Mouse (Mus musculus) CH12.LX (cell line): Measurements from ENCODE around the gene Dnajc5.

Experiments used
- BHLHE40 ChIP-seq: IDR thresholded peaks from 2 replicates; pipeline ENCODE4 v1.6.1; 2011; ENCODE audit warnings: mild to moderate bottlenecking, low read depth, low read length, improper control_type of control experiment
- CHD1 ChIP-seq: IDR thresholded peaks from 2 replicates; pipeline ENCODE4 v1.6.1; 2012; ENCODE audit warnings: low read depth, low read length, improper control_type of control experiment, inconsistent platforms
- CHD2 ChIP-seq: IDR thresholded peaks from 2 replicates; pipeline ENCODE4 v1.6.1; 2011; ENCODE audit warnings: low read length, improper control_type of control experiment
- CTCF ChIP-seq, 2 experiments: IDR thresholded peaks in 1 of 2; conservative IDR thresholded peaks in 1 of 2; 2 replicates each; pipeline ENCODE4 v1.5.1; 2011 to 2012; ENCODE audit warnings: low read depth in 2 of 2, low read length in 2 of 2, improper control_type of control experiment in 1 of 2, inconsistent platforms in 1 of 2, mild to moderate bottlenecking in 1 of 2, moderate library complexity in 1 of 2
- ELF1 ChIP-seq: IDR thresholded peaks from 2 replicates; pipeline ENCODE4 v1.6.1; 2014; ENCODE audit warnings: low read depth, mild to moderate bottlenecking, inconsistent platforms, low read length, improper control_type of control experiment
- GABPA ChIP-seq: IDR thresholded peaks from 2 replicates; pipeline ENCODE4 v1.6.1; 2012; ENCODE audit warnings: low read depth, low read length, improper control_type of control experiment, inconsistent platforms; ENCODE audit not compliant: insufficient replicate concordance
- JUN ChIP-seq: IDR thresholded peaks from 2 replicates; pipeline ENCODE4 v1.6.1; 2011; ENCODE audit warnings: low read depth, mild to moderate bottlenecking, low read length, improper control_type of control experiment, moderate library complexity; ENCODE audit not compliant: insufficient read depth
- MAX ChIP-seq: IDR thresholded peaks from 2 replicates; pipeline ENCODE4 v1.6.1; 2011; ENCODE audit warnings: low read length, improper control_type of control experiment
- PAX5 ChIP-seq: IDR thresholded peaks from 2 replicates; pipeline ENCODE4 v1.6.1; 2012; ENCODE audit warnings: low read length, inconsistent platforms, mixed read lengths
- POLR2A ChIP-seq: IDR thresholded peaks from 2 replicates; pipeline ENCODE4 v1.6.1; 2011; ENCODE audit warnings: low read depth, mild to moderate bottlenecking, improper control_type of control experiment, low read length
- POLR2AphosphoS2 ChIP-seq: IDR thresholded peaks from 2 replicates; pipeline ENCODE4 v1.6.1; 2011; ENCODE audit warnings: low read depth, low read length, improper control_type of control experiment
- RAD21 ChIP-seq: IDR thresholded peaks from 2 replicates; pipeline ENCODE4 v1.6.1; 2011; ENCODE audit warnings: low read depth, mild to moderate bottlenecking, low read length, improper control_type of control experiment, moderate library complexity
- TBP ChIP-seq: conservative IDR thresholded peaks from 2 replicates; pipeline ENCODE4 v1.6.1; 2011; ENCODE audit warnings: low read depth, low read length, improper control_type of control experiment
- USF1 ChIP-seq: IDR thresholded peaks from 2 replicates; pipeline ENCODE4 v1.6.1; 2014; ENCODE audit warnings: low read depth, mild to moderate bottlenecking, inconsistent platforms, low read length, improper control_type of control experiment

DNA sequence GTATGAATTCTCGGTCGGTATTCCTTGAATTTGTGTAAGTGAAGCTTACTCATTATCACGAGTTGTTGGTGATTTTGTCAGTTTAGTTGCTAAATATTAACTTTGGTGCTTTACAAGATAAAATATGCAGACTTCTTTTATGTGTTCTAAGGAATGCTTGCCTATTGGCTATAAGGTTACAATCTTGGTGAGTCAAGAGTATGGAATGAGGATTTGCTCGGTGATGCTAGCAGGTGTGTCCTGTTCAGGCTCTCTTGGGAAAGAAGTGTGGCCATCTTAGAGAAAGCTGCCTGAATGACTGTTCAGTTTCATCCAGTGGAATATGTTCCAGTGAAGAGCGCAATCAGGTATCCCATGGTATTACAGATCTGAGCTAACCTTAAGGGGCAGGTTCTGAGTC lies 5.2 kb downstream of the Dnajc5 start:
- TF ChIP-seq PAX5 (no peak), ELF1 (no peak), JUN (no peak), CTCF (conservative IDR thresholded peaks at IDR 0.05 in 1 of 2, IDR thresholded peaks at IDR 0.05 in 1 of 2; ENCODE audit: low read depth in 2 of 2, low read length in 2 of 2) (no peak), CHD2 (no peak), BHLHE40 (no peak), TBP (no peak), MAX (no peak), CHD1 (no peak), POLR2AphosphoS2 (no peak), GABPA (no peak), POLR2A (no peak), RAD21 (no peak), USF1 (no peak)
